Mouse (Mus musculus) G1E (cell line): ENCODE data around the gene Vmn1r66. TPM values are rescaled to one million over a fixed set of nuclear protein-coding genes. Genes with fewer than 3 reads are reported as not detected.
"Not testable (repeated sequence)": the region's sequence is repeated elsewhere in the genome, so short reads cannot be mapped to it uniquely, and the experiment has no call there.

Experiments used
- ATAC-seq: 2 replicates; pipeline ENCODE4 v1.8.0; 2016; ENCODE audit warnings: mild to moderate bottlenecking; ENCODE audit not compliant: insufficient number of reproducible peaks, poor library complexity, low FRiP score, severe bottlenecking; ENCODE audit errors: extremely low read depth
- DNase-seq: peaks from one replicate; pipeline ENCODE4 v3.0.0; 2012; ENCODE audit warnings: low spot score
- H3K27me3 ChIP-seq: 2 replicates; pipeline ENCODE4 v1.6.1; 2012; ENCODE audit warnings: mild to moderate bottlenecking, low read length, inconsistent platforms; ENCODE audit not compliant: insufficient read depth
- H3K36me3 ChIP-seq: replicated peaks from 2 replicates; pipeline ENCODE3; 2012; ENCODE audit warnings: mild to moderate bottlenecking, inconsistent platforms
- H3K4me1 ChIP-seq: 2 replicates; pipeline ENCODE4 v1.6.1; 2012; ENCODE audit warnings: low read depth, low read length, inconsistent platforms, mixed read lengths; ENCODE audit not compliant: insufficient read depth
- H3K4me3 ChIP-seq: 2 replicates; pipeline ENCODE4 v1.5.1; 2012; ENCODE audit warnings: low read depth, mild to moderate bottlenecking, inconsistent platforms, low read length, moderate library complexity, mixed read lengths
- H3K9me3 ChIP-seq: replicated peaks from 2 replicates; pipeline ENCODE4 v1.6.1; 2012; ENCODE audit warnings: inconsistent platforms
- CTCF ChIP-seq: IDR thresholded peaks from 2 replicates; pipeline ENCODE4 v1.5.1; 2012; ENCODE audit warnings: low read depth, low read length, inconsistent platforms, mixed read lengths
- GATA1 ChIP-seq: IDR thresholded peaks from 2 replicates; pipeline ENCODE4 v1.6.1; 2012; ENCODE audit warnings: borderline replicate concordance, low read length, inconsistent platforms, mixed read lengths
- GATA2 ChIP-seq: IDR thresholded peaks from 2 replicates; pipeline ENCODE4 v1.6.1; 2012; ENCODE audit warnings: low read depth, low read length, inconsistent platforms, borderline replicate concordance
- POLR2AphosphoS5 ChIP-seq: IDR thresholded peaks from 2 replicates; pipeline ENCODE4 v1.6.1; 2012; ENCODE audit warnings: low read depth, low read length, inconsistent platforms; ENCODE audit not compliant: insufficient replicate concordance
- TAL1 ChIP-seq: conservative IDR thresholded peaks from 2 replicates; pipeline ENCODE4 v1.6.1; 2012; ENCODE audit warnings: low read depth, low read length, inconsistent platforms, mixed read lengths
- polyA plus RNA-seq: library from polyadenylated mRNA; stranded (reverse); fragments of >175 nt; gene quantifications from 2 replicates; pipeline ENCODE4 v1.2.3, GENCODE M21; 2012
- total RNA-seq, 2 experiments: library from RNA; stranded (forward) in 1 of 2; stranded (reverse) in 1 of 2; fragments of 200-1000 nt in 1 of 2; fragments of >200 nt in 1 of 2; fragmentation: Nextera tagmentation in 1 of 2; gene quantifications; 2 replicates each; pipeline ENCODE4 v1.2.3; 2014 to 2017

Vmn1r66 gene
- total RNA-seq (2014; fragmentation: Nextera tagmentation) (not detected in 2 replicates), total RNA-seq (2017) (0.06 and 0.16 TPM in 2 replicates), polyA plus RNA-seq (not detected in 2 replicates)

DNA sequence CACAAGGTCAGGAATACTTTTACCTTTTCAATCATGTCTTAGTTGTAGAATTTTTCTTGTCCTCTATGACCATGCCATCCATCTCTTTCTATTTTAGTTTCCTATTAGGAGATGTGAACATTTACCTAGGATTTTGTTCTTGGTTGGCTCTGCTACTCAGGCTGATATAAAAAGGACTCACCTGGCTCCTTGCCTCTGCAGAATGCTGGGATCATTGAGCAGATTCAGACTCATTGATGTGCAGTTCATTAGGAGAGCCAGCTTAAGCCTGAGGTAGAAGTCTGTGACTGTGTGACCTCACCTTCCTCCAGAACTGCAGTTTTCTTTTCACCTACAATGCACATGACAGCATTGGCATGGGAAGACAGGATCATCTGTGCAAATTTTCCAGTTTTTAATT, at the start of gene Vmn1r66:
Gene Vmn1r66, minus strand, starts transcription at position 101 of the 400 bp plus-strand sequence.
- Histone ChIP-seq H3K27me3 (no peaks in the 10 kb centered on the region), H3K4me3 (no peak within 1 kb of the TSS), H3K4me1 (no peaks in the 10 kb centered on the region), H3K9me3 (no peaks in the 10 kb centered on the region), H3K36me3 (no peaks in the 10 kb centered on the region)
- DNase-seq (no peak), ATAC-seq (no peak)
- TF ChIP-seq GATA1 (no peak), CTCF (no peak), TAL1 (no peak), POLR2AphosphoS5 (no peak), GATA2 (no peak)

DNA sequence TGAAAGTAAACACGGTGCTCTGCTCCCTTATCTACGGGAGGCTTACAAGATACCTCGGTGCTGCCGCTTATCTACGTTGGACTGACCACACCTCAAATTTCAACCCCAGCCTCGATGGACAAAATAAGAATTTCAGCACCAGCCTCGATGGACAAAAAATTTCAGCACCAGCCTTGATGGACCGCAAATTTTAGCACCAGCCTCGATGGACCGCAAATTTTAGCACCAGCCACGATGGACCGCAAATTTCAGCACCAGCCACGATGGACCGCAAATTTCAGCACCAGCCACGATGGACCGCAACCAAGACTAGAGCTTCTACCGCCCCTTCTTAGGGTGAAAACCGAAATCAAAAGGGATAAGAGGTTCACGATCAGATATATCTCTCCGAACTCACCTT, 47.7 kb upstream of the Vmn1r66 start:
- not testable (repeated sequence) for H3K4me3 ChIP-seq, ATAC-seq, H3K4me1 ChIP-seq, H3K9me3 ChIP-seq, H3K27me3 ChIP-seq, DNase-seq, H3K36me3 ChIP-seq

DNA sequence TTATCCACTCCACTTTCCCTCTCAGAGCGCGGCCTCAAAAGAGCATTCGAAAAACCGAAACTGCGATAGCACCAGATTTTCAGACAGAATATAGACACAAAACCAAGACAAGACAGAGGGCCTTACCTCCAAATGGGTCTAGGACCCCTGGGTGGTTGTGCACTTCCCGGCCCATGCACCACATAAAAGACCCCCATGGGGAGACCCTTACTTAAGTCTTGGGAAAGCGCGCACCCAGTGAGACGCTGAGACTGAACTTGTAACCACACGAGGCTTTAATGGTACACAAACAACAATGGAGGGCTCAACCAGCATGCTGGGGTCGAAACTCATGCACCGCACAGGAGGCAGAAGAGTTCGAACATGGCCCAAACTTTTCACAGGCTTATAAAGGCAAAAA, 25.7 kb downstream of the Vmn1r66 start:
- no peaks in the 10 kb centered on the region for H3K27me3 ChIP-seq
- TF ChIP-seq TAL1 (no peak), GATA1 (no peak), POLR2AphosphoS5 (no peak), CTCF (no peak), GATA2 (no peak)
- no peak overlapping the region for H3K4me3 ChIP-seq
- DNase-seq (no peak), ATAC-seq (no peak)
- no peaks in the 10 kb centered on the region for H3K4me1 ChIP-seq
- H3K9me3 ChIP-seq = peaks cover 8% of the 10 kb centered on the region
- H3K36me3 ChIP-seq = no peaks in the 10 kb centered on the region

DNA sequence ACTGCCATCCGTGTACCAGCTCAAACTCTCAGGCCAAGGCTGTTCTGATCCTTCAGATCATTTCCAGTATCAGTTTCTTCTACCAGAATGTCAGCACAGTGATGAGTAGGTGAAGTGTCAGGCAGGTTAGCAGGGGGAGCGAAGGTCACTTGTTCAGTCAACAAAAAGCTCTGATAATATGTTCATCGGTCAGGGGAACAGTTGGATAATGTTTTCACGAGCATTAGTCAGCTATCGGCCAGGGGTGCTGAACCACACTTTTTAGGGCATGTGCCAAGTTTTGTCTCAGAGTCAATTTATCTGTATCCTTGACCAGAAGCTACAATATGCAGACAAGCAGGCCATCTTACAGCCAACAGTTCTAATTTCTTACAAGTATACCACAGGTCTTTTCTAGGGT, 28.7 kb downstream of the Vmn1r66 start:
- TF ChIP-seq POLR2AphosphoS5 (no peak), CTCF (no peak), GATA1 (no peak), TAL1 (no peak), GATA2 (no peak)
- DNase-seq (no peak), ATAC-seq (no peak)
- H3K4me3 ChIP-seq = no peak overlapping the region
- H3K27me3 ChIP-seq = no peaks in the 10 kb centered on the region
- H3K9me3 ChIP-seq = peaks cover 8% of the 10 kb centered on the region
- no peaks in the 10 kb centered on the region for H3K36me3 ChIP-seq
- H3K4me1 ChIP-seq = no peaks in the 10 kb centered on the region

Other genes starting within 250 kb of the Vmn1r66 start
- gene Vmn2r50, start 224.7 kb downstream of the Vmn1r66 start, total RNA-seq (2014; fragmentation: Nextera tagmentation) = not detected in 2 replicates
- 0.06 and 0.22 TPM in 2 replicates for gene Vmn2r50, start 224.7 kb downstream of the Vmn1r66 start, total RNA-seq (2017)
- not detected in 2 replicates for gene Vmn2r50, start 224.7 kb downstream of the Vmn1r66 start, polyA plus RNA-seq
- not detected in 2 replicates for gene Vmn2r51, start 172.3 kb downstream of the Vmn1r66 start, total RNA-seq (2014; fragmentation: Nextera tagmentation)
- gene Vmn2r51, start 172.3 kb downstream of the Vmn1r66 start, total RNA-seq (2017) = not detected in 2 replicates
- not detected in 2 replicates for gene Vmn2r51, start 172.3 kb downstream of the Vmn1r66 start, polyA plus RNA-seq
- gene Vmn2r52, start 101.4 kb downstream of the Vmn1r66 start, total RNA-seq (2014; fragmentation: Nextera tagmentation) = not detected in 2 replicates
- 0.05 and 0.06 TPM in 2 replicates for gene Vmn2r52, start 101.4 kb downstream of the Vmn1r66 start, total RNA-seq (2017)
- not detected in 2 replicates for gene Vmn2r52, start 101.4 kb downstream of the Vmn1r66 start, polyA plus RNA-seq
- gene Vmn1r67, start 165.3 kb upstream of the Vmn1r66 start, total RNA-seq (2014; fragmentation: Nextera tagmentation) = not detected in 2 replicates
- 0.05 TPM in 1 of 2 replicates, not detected in the other for gene Vmn1r67, start 165.3 kb upstream of the Vmn1r66 start, total RNA-seq (2017)
- gene Vmn1r67, start 165.3 kb upstream of the Vmn1r66 start, polyA plus RNA-seq = not detected in 2 replicates
- not detected in 2 replicates for gene Zik1, start 217.4 kb upstream of the Vmn1r66 start, total RNA-seq (2014; fragmentation: Nextera tagmentation)
- gene Zik1, start 217.4 kb upstream of the Vmn1r66 start, total RNA-seq (2017) = 0.06 and 0.22 TPM in 2 replicates
- gene Zik1, start 217.4 kb upstream of the Vmn1r66 start, polyA plus RNA-seq = not detected in 2 replicates